Mouse (Mus musculus): ENCODE data around the gene Stk38.

GRCm38 (mm10) chr17:29000465-29000864 lies 7.3 kb downstream of the Stk38 start:
- TF ChIP-seq POLR2A (IDR thresholded peaks at IDR 0.05; ENCODE audit: borderline replicate concordance, extremely low read depth, low read depth, low read length) (no peak), CTCF (IDR thresholded peaks at IDR 0.05; ENCODE audit: insufficient read depth, low read length) (no peak)
